ENCODE assay signal across 8 mouse cellular contexts in the genomic region with DNA sequence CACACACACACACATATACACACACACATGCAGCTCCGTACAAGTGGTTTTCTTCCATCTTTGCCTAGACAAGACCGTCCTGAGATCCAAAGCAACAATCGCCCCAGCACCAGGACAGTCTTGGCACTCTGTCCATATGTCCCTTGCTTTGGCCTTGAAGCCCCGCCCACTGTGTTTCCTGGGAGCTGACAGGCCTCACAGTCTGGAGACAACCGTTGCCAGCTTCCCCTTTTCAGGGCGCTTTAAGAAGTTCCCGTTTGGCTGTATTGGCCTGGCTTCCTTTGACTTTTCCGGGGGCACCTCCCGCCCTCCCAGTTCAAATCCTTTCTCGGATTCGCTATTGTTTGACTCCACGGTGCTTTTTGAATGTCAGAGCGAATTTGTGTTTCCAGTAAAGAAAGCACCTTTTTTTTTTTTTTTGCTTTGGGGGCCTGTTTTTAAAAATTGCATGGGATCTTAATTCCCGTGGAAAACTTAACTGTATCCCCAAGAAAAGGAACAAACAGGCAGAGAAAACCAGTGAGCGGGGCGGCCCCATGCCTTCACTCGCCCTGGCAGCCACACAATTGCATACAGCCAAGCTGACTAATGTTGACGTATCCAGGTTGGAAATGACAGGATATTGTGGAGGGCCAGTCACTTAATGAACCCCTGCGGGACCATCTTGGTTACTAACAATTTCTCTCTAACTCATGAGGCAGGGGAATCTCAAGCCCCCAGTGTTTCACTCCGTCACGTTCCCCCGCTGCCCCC.
A peak's percentile ranks its signal among the peaks of the same experiment; 100 is the strongest.
DNase-seq lines count a peak whose midpoint lies in the region; ATAC-seq and TF ChIP-seq lines count a peak whose summit lies in the region.

No protein-coding gene starts in this region.

- 4% methylated on average over 22 of the region's 22 CpGs for WGBS in cerebellum, adult 2 months
- 23% methylated on average over 22 of the region's 22 CpGs for WGBS in hindbrain, embryonic 12.5 days
- 32% methylated on average over 22 of the region's 22 CpGs for WGBS in liver, embryonic 12.5 days (ENCODE audit: insufficient replicate concordance)
- 16% methylated on average over 22 of the region's 22 CpGs for WGBS in midbrain, postnatal 0 days

- ATAC-seq in hindbrain, embryonic 12.5 days (ENCODE audit: low FRiP score), result peak; percentile 79
- ATAC-seq in liver, embryonic 12.5 days, result 0 out of 2 replicates have a peak, but pooled peaks have one; percentile 24
- ATAC-seq in midbrain, postnatal 0 days (ENCODE audit: low FRiP score), result no peak

- no peak overlapping the region for H3K9ac ChIP-seq in hindbrain, embryonic 12.5 days
- H3K9ac ChIP-seq in liver, embryonic 12.5 days, result no peak overlapping the region
- no peak overlapping the region for H3K9ac ChIP-seq in midbrain, postnatal 0 days (replicated peaks; ENCODE audit: low read length, poor library complexity, severe bottlenecking)

- no peak for TF ChIP-seq CTCF in cerebellum, adult 2 months (IDR thresholded peaks at IDR 0.05; ENCODE audit: borderline replicate concordance, insufficient read depth, low read depth, low read length)
- TF ChIP-seq CTCF in midbrain, postnatal 0 days (IDR thresholded peaks at IDR 0.05), result no peak

- H3K9me3 ChIP-seq in hindbrain, embryonic 12.5 days (replicated peaks), result no peaks in the 10 kb centered on the region
- no peaks in the 10 kb centered on the region for H3K9me3 ChIP-seq in liver, embryonic 12.5 days (replicated peaks)
- H3K9me3 ChIP-seq in midbrain, postnatal 0 days (ENCODE audit: low read length), result no peaks in the 10 kb centered on the region

- no peaks in the 10 kb centered on the region for H3K36me3 ChIP-seq in hindbrain, embryonic 12.5 days
- H3K36me3 ChIP-seq in liver, embryonic 12.5 days, result no peaks in the 10 kb centered on the region
- no peaks in the 10 kb centered on the region for H3K36me3 ChIP-seq in midbrain, postnatal 0 days (ENCODE audit: insufficient read depth, low read length)

- no peaks in the 10 kb centered on the region for H3K27me3 ChIP-seq in cerebellum, adult 2 months (ENCODE audit: control insufficient read depth, insufficient read depth, low read length)
- H3K27me3 ChIP-seq in hindbrain, embryonic 12.5 days, result peaks cover 10% of the 10 kb centered on the region
- H3K27me3 ChIP-seq in liver, embryonic 12.5 days (replicated peaks), result no peaks in the 10 kb centered on the region
- no peaks in the 10 kb centered on the region for H3K27me3 ChIP-seq in midbrain, postnatal 0 days (ENCODE audit: insufficient read depth, low read length)

- no peak overlapping the region for H3K27ac ChIP-seq in cerebellum, adult 2 months (ENCODE audit: insufficient read depth, low read length)
- H3K27ac ChIP-seq in hindbrain, embryonic 12.5 days, result peak overlapping the region; percentile 42
- no peak overlapping the region for H3K27ac ChIP-seq in liver, embryonic 12.5 days
- peak overlapping the region; percentile 26; the same call in 1 of the 2 replicates for H3K27ac ChIP-seq in midbrain, postnatal 0 days (ENCODE audit: low read depth, low read length)

- peak; percentile 20 to 28 for DNase-seq in cerebellum, adult 2 months
- DNase-seq in cerebellum, adult 8-10 months, result no peak
- peak; percentile 5 to 21 for DNase-seq in adrenal gland, postnatal 4 days (ENCODE audit: low spot score in 2 of 2)
- DNase-seq in gastrocnemius, adult 18-20 months (ENCODE audit: low spot score), result peak; percentile 18
- peak; percentile 85 for DNase-seq in midbrain, postnatal 0 days (ENCODE audit: low spot score)
- no peak for DNase-seq in thymus, adult 18-20 months

- peak overlapping the region; percentile 30 for H3K4me2 ChIP-seq in hindbrain, embryonic 12.5 days (replicated peaks)
- 0 out of 2 replicates have a peak overlapping the region, but pooled peaks have one; percentile 8 for H3K4me2 ChIP-seq in liver, embryonic 12.5 days
- peak overlapping the region; percentile 37 for H3K4me2 ChIP-seq in midbrain, postnatal 0 days (ENCODE audit: low read depth, low read length, poor library complexity, severe bottlenecking)

- H3K4me1 ChIP-seq in cerebellum, adult 2 months (ENCODE audit: control insufficient read depth, insufficient read depth, low read length), result no peaks in the 10 kb centered on the region; the same call in 1 of the 2 replicates
- H3K4me1 ChIP-seq in hindbrain, embryonic 12.5 days, result peaks cover 22% of the 10 kb centered on the region
- no peaks in the 10 kb centered on the region for H3K4me1 ChIP-seq in liver, embryonic 12.5 days
- H3K4me1 ChIP-seq in midbrain, postnatal 0 days (ENCODE audit: insufficient read depth, low read length), result no peaks in the 10 kb centered on the region; the same call in none of the 2 replicates

- H3K4me3 ChIP-seq in cerebellum, adult 2 months (replicated peaks; ENCODE audit: insufficient read depth, low read depth, low read length), result peak overlapping the region; percentile 47
- H3K4me3 ChIP-seq in hindbrain, embryonic 12.5 days, result no peak overlapping the region
- no peak overlapping the region for H3K4me3 ChIP-seq in liver, embryonic 12.5 days
- no peak overlapping the region; the same call in 1 of the 2 replicates for H3K4me3 ChIP-seq in midbrain, postnatal 0 days (ENCODE audit: low read depth, low read length)

- TF ChIP-seq POLR2A in cerebellum, adult 2 months (IDR thresholded peaks at IDR 0.05; ENCODE audit: borderline replicate concordance, insufficient read depth, low read length), result no peak

Comparison
In these comparisons a context has a peak if more than half of its experiments do, and no peak if none do; other contexts are left out.
1. DNase-seq: peak in cerebellum, adult 2 months (2 of 2), adrenal gland, postnatal 4 days (2 of 2), gastrocnemius, adult 18-20 months (single experiment) and midbrain, postnatal 0 days (single experiment); none in cerebellum, adult 8-10 months (single experiment) and thymus, adult 18-20 months (0 of 2).
2. H3K27ac ChIP-seq: peak in hindbrain, embryonic 12.5 days (single experiment) and midbrain, postnatal 0 days (single experiment); none in cerebellum, adult 2 months (single experiment) and liver, embryonic 12.5 days (single experiment).
3. Peak in every context shown above with its lines, with median percentiles within 50 percentile points of each other: H3K4me2 ChIP-seq.